Mouse (Mus musculus): ENCODE data around the gene Pcyt2. TPM values are rescaled to one million over a fixed set of nuclear protein-coding genes. Genes with fewer than 3 reads are reported as not detected.

Gene Pcyt2
- polyA plus RNA-seq, 1 experiment from 2014 or later: 108 TPM

- ATAC-seq (no peak), DNase-seq (ENCODE audit: low read depth, low spot score) (no peak)
- in situ Hi-C loops (cut with MboI; ENCODE audit: low pct_unique_long_range_greater_than_20kb): no loop called here
- CTCF ChIA-PET: no interaction called here
- POLR2A ChIA-PET: no interaction called here
- no peaks in the 10 kb centered on the region for H3K27me3 ChIP-seq
- TF ChIP-seq CTCF (IDR thresholded peaks at IDR 0.05): no peak
These were observed 9.3 kb downstream of the Pcyt2 start, which contains the start of gene Npb for GRCm38 (mm10) chr11:120608241-120609034. Gene Npb (plus strand): TSS chr11:120608477.

DNA sequence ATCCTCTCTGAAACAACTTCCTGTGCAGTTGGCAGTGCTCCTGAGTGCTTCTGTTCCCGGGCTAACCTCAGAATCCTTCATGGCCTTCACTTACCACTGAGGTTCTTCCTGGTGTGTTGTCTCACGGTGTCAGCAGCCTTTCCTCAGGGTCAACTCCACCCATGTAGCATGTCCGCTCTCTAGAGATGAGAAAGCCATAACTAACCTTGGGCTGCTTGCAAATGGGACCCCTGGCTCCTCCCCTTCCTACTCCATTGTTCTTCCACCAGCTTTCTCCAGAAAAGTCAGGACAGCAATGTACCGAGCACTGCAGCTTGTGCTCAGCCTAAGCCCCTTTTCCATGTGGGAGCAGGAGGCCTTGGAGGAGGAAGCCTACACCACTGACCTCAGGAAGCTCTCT lies 11.0 kb downstream of the Pcyt2 start:
- ChIA-PET POLR2A (no interaction called here), CTCF (interaction anchor here (1.3 kb wide), 1 partner anchor 27 kb away, joined by 3 read pairs; no protein-coding TSS in a partner anchor)
- in situ Hi-C loops (cut with MboI; ENCODE audit: low pct_unique_long_range_greater_than_20kb): no loop called here
- no peaks in the 10 kb centered on the region for H3K27me3 ChIP-seq
- DNase-seq (ENCODE audit: low read depth, low spot score) (no peak), ATAC-seq (no peak)
- TF ChIP-seq CTCF (IDR thresholded peaks at IDR 0.05): no peak

GRCm38 (mm10) chr11:120605667-120606066 lies 12.1 kb downstream of the Pcyt2 start:
- ChIA-PET CTCF (interaction anchor here (1.3 kb wide), 1 partner anchor 26 kb away, joined by 3 read pairs; no protein-coding TSS in a partner anchor), POLR2A (interaction anchor here (0.5 kb wide), 1 partner anchor 139 kb away, joined by 3 read pairs; no protein-coding TSS in a partner anchor)
- ATAC-seq (no peak), DNase-seq (ENCODE audit: low read depth, low spot score) (no peak)
- H3K27me3 ChIP-seq: no peaks in the 10 kb centered on the region
- in situ Hi-C loops (cut with MboI; ENCODE audit: low pct_unique_long_range_greater_than_20kb): no loop called here
- TF ChIP-seq CTCF (IDR thresholded peaks at IDR 0.05): no peak

DNA sequence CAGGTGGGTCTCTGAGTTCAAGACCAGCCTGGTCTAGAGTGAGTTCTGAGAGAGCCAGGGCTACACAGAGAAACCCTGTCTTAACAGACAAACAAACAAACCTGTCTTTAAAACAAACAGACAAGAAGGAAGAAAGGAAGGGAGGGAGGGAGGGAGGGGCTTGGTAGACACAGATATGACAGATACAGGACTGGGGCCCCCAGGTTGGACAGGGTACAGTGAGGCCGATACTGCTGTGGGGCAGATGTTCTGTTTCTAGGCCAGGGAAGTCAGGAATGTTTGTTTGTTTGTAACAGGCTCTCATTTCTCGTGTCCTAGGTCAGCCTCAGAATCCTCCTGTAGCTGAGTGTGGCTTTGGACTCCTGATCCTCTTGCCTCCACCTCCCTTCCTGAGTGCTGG lies 14.2 kb downstream of the Pcyt2 start:
- TF ChIP-seq CTCF (IDR thresholded peaks at IDR 0.05): no peak
- H3K27me3 ChIP-seq: no peaks in the 10 kb centered on the region
- DNase-seq (ENCODE audit: low read depth, low spot score) (no peak), ATAC-seq (no peak)
- ChIA-PET CTCF (no interaction called here), POLR2A (no interaction called here)
- in situ Hi-C loops (cut with MboI; ENCODE audit: low pct_unique_long_range_greater_than_20kb): no loop called here

GRCm38 (mm10) chr11:120600716-120601115 lies 17.0 kb downstream of the Pcyt2 start:
- ATAC-seq (no peak), DNase-seq (ENCODE audit: low read depth, low spot score) (no peak)
- ChIA-PET POLR2A (interaction anchor here (0.5 kb wide), 1 partner anchor 418 kb away, joined by 3 read pairs; no protein-coding TSS in a partner anchor), CTCF (interaction anchor here (1.1 kb wide), 1 partner anchor 24 kb away, joined by 3 read pairs; no protein-coding TSS in a partner anchor)
- in situ Hi-C loops (cut with MboI; ENCODE audit: low pct_unique_long_range_greater_than_20kb): no loop called here
- no peak for TF ChIP-seq CTCF (IDR thresholded peaks at IDR 0.05)
- no peaks in the 10 kb centered on the region for H3K27me3 ChIP-seq

- ChIA-PET CTCF (no interaction called here), POLR2A (interaction anchor here (0.6 to 0.9 kb wide), 2 partner anchors 11 to 32 kb away, joined by 3 read pairs; no protein-coding TSS in a partner anchor)
- in situ Hi-C loops (cut with MboI; ENCODE audit: low pct_unique_long_range_greater_than_20kb): no loop called here
- ATAC-seq (no peak), DNase-seq (ENCODE audit: low read depth, low spot score) (no peak)
- H3K27me3 ChIP-seq: no peaks in the 10 kb centered on the region
- TF ChIP-seq CTCF (IDR thresholded peaks at IDR 0.05): no peak
These were observed 18.7 kb downstream of the Pcyt2 start for GRCm38 (mm10) chr11:120598990-120599549.

- no peak for TF ChIP-seq CTCF (IDR thresholded peaks at IDR 0.05)
- peak; percentile 92 for ATAC-seq
- ChIA-PET POLR2A (interaction anchor here (0.6 to 0.9 kb wide), 2 partner anchors 10 to 32 kb away, joined by 3 read pairs; no protein-coding TSS in a partner anchor), CTCF (interaction anchor here (1.3 kb wide), 1 partner anchor 16 kb away, joined by 3 read pairs; no protein-coding TSS in a partner anchor)
- in situ Hi-C loops (cut with MboI; ENCODE audit: low pct_unique_long_range_greater_than_20kb): no loop called here
- peak; percentile 72 for DNase-seq (ENCODE audit: low read depth, low spot score)
- no peaks in the 10 kb centered on the region for H3K27me3 ChIP-seq
These were observed 19.3 kb downstream of the Pcyt2 start, which contains the start of the genes Alyref and Anapc11 for GRCm38 (mm10) chr11:120598283-120598989. Gene Alyref (minus strand): TSS chr11:120598365. Gene Anapc11 (plus strand): TSS chr11:120598421.

- no peak for DNase-seq (ENCODE audit: low read depth, low spot score)
- CTCF ChIA-PET: interaction anchor here (1.3 kb wide), 1 partner anchor 15 kb away, joined by 3 read pairs; no protein-coding TSS in a partner anchor
- in situ Hi-C loops (cut with MboI; ENCODE audit: low pct_unique_long_range_greater_than_20kb): no loop called here
- POLR2A ChIA-PET: interaction anchor here (0.6 to 1.1 kb wide), 3 partner anchors 17 to 114 kb away, joined by 3 read pairs; partner anchors contain the start of gene Mrpl12
- no peak for TF ChIP-seq CTCF (IDR thresholded peaks at IDR 0.05)
- H3K27me3 ChIP-seq: no peaks in the 10 kb centered on the region
- peak; percentile 22 for ATAC-seq
These were observed 20.2 kb downstream of the Pcyt2 start for GRCm38 (mm10) chr11:120597240-120598235.

DNA sequence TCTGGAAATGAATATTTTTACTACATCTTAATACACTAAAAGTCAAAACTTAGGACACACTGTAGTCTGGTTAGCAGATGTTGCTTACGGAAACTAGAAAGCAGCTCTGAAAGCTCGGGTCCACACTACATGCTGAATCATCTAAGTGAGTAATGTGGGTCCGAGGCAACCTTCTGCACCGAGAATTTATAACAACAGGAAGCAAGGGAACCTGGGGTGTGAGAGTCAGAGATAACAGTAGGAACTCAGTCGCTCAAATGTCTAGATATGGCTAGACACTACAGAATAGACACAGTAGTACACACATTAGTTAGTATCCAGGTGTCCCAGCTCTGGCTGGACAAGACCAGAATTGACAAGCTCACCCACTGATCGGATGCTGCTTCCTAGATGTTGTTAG lies 29.2 kb downstream of the Pcyt2 start:
- no peaks in the 10 kb centered on the region for H3K27me3 ChIP-seq
- in situ Hi-C loops (cut with MboI; ENCODE audit: low pct_unique_long_range_greater_than_20kb): no loop called here
- ATAC-seq: no peak
- TF ChIP-seq CTCF (IDR thresholded peaks at IDR 0.05): no peak
- ChIA-PET POLR2A (interaction anchor here (0.8 to 1.4 kb wide), 3 partner anchors 10 to 84 kb away, joined by 3 read pairs; partner anchors contain the start of genes Anapc11, Aspscr1 and P4hb), CTCF (no interaction called here)
- no peak for DNase-seq (ENCODE audit: low read depth, low spot score)
